Mouse (Mus musculus) c-Kit-negative CD71-positive TER-119-positive erythroid progenitor cells, embryonic 14.5 days (primary cell): ENCODE results near the gene Tas2r121.
"Not testable (repeated sequence)": the region's sequence is repeated elsewhere in the genome, so short reads cannot be mapped to it uniquely, and the experiment has no call there.

Experiments
- DNase-seq: peaks from one replicate; pipeline ENCODE4 v3.0.0-alpha.2; 2013; ENCODE audit warnings: low read depth, low spot score

Tas2r121 gene

DNA sequence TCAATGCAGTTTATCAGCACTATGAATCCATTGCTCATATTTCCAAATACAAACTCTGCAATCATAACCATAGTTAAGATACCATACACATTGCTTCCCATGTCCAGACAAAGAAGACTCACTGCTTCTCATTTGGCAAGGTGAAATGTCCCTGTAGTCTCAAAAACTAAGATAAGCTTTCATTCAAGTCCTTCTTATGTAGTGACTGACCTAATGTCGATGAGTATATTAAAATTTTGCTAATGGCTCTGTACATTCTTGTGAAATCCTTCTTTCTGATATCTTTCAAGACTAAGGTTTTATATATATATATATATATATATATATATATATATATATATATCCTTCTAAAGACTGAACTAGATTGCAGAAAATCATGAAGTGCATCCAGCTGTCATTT is at the start of gene Tas2r121:
Gene Tas2r121 (minus strand): TSS at position 101 of the 400 bp plus-strand sequence.
- DNase-seq, result no peak

DNA sequence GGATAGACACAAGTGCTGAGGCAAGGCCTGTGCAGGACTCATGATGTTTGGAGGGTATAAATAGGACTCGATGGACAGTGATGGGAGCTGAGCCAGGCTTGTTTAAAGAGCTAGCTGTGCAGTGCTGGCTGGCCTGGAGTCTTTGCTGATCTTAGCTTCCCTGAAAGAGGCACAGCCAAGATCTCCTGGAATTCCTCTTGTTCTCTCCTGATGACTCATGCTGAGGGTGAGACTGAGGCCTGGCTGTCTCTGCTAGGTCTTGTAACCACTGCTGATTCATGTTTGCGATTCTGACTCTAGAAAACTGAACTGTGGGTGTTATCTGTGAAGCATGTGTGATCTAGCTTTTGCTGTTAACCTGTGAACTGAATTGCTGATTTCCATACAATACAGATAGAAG is 49.4 kb upstream of the Tas2r121 start:
- no peak for DNase-seq

DNA sequence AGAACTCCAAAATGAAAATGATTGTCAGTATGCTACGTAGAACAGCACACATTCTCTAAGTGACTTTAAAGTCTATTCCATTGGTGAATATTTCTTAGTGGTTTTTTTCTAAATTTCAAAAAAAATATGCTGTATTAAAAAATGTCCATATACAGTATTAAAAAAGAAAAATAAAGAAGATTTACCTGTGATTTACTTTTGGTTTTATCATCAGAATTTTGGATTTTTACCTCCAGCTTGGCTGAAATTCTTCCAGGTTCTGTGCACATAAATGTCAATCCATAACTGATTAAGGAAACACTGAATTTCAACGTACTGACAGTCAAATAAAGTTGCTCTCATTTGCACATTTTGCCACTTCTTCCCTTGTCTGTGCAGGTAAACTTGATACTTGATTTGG is 37.1 kb upstream of the Tas2r121 start, which contains the start of gene Tas2r115:
Gene Tas2r115 (minus strand): TSS at position 101 of the 400 bp plus-strand sequence.
- DNase-seq, result no peak

DNA sequence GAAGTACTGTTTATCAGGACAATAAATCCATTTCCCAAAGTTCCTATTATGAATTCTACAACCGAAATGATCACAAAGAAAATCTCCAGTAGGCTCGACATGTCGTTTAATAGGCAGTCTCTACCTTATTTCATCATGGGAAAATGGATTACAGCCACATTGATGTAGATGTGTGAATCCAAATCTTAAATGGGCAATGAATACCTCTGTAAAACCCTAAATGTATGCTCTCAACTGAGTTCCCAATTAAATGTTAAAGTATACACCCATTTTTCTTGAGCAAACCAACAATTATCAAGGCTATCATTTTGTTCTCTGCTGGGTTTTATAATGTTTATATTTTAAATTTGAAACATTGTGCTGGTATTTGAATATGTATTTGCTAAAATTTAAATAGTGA is 11.0 kb upstream of the Tas2r121 start, which contains the start of gene Tas2r122:
Gene Tas2r122 (minus strand): TSS at position 101 of the 400 bp plus-strand sequence.
- no peak for DNase-seq

DNA sequence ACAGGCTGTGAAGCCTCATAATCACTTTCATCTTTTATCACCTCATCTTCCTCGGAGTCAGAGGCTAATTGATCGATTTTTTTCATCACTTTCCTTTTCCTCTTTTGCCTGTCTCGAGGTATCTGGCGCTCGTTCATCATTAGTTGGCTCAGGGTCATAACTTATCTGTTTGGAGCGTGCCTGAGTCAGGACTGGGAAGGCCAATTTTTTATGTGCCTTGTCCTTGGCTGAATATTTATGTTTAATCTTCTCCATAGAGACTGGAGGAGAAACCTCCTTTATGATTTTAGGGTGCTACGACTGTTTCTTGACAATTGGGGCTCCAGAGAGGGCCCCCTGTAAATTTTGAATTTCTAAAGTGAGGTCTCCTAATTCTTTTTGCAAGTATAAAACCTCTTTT is 9.2 kb downstream of the Tas2r121 start:
- DNase-seq, result not testable (repeated sequence)

DNA sequence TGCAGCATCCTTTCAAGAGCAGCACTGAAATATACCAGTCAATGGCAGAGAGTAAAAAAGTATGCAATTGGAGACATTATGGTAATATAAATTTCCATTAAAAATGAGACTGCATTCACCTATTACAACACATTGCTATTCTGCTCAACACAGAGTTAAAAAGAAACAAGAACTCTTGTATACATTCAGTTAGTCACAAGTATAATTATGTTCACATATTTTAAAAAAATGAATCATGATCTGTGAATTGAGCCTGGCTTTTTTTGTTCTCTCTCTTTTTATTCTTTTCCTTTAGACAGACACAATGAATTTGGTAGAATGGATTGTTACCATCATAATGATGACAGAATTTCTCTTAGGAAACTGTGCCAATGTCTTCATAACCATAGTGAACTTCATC is 44.2 kb downstream of the Tas2r121 start, which contains the start of gene Tas2r120:
Gene Tas2r120 (plus strand): TSS at position 301 of the 400 bp plus-strand sequence.
- no peak for DNase-seq

DNA sequence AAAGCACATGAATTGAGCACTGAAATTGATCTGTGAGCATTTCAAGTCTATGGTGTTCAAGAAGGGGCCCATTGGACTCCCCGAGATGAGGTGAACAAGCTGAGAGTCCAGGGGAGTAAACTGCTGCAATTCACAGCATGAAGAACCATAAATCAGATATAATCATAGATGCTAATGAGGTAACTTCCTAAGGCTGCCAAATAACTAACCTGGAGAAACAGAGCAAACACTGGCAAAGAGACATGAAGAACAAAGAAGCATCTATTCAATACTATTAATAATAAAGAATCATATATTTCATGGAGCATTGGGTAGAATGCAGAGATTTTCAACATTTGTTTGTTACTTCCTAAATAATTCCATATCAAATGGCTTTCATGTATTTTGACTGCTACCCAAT is 49.4 kb downstream of the Tas2r121 start, which contains the start of gene A630073D07Rik:
Gene A630073D07Rik (minus strand): TSS at position 101 of the 400 bp plus-strand sequence.
- DNase-seq, result no peak
